Mouse (Mus musculus): Measurements from ENCODE around the gene Gabrb1.

Gabrb1 gene

GRCm38 (mm10) chr5:71828996-71829395 lies 171.1 kb downstream of the Gabrb1 start:
- no peak for DNase-seq (ENCODE audit: low read depth)

- DNase-seq (ENCODE audit: low read depth), result no peak
These were observed 172.4 kb downstream of the Gabrb1 start for GRCm38 (mm10) chr5:71830342-71830741.

- DNase-seq (ENCODE audit: low read depth), result no peak
These were observed 184.3 kb downstream of the Gabrb1 start for GRCm38 (mm10) chr5:71842241-71842640.

GRCm38 (mm10) chr5:71898214-71898613 lies 240.3 kb downstream of the Gabrb1 start:
- DNase-seq (ENCODE audit: low read depth), result no peak

GRCm38 (mm10) chr5:71903399-71903798 lies 245.5 kb downstream of the Gabrb1 start:
- no peak for DNase-seq (ENCODE audit: low read depth)

- DNase-seq (ENCODE audit: low read depth), result no peak
These were observed 256.1 kb downstream of the Gabrb1 start for GRCm38 (mm10) chr5:71914028-71914427.

GRCm38 (mm10) chr5:71915711-71916110 lies 257.8 kb downstream of the Gabrb1 start:
- DNase-seq (ENCODE audit: low read depth), result no peak

- DNase-seq (ENCODE audit: low read depth), result no peak
These were observed 259.3 kb downstream of the Gabrb1 start for GRCm38 (mm10) chr5:71917206-71917605.

- no peak for DNase-seq (ENCODE audit: low read depth)
These were observed 265.7 kb downstream of the Gabrb1 start for GRCm38 (mm10) chr5:71923636-71924035.

GRCm38 (mm10) chr5:71926336-71926735 lies 268.4 kb downstream of the Gabrb1 start:
- no peak for DNase-seq (ENCODE audit: low read depth)

GRCm38 (mm10) chr5:71930036-71930435 lies 272.1 kb downstream of the Gabrb1 start:
- no peak for DNase-seq (ENCODE audit: low read depth)

GRCm38 (mm10) chr5:71951398-71951797 lies 293.5 kb downstream of the Gabrb1 start:
- peak; percentile 19 for DNase-seq (ENCODE audit: low read depth)

- DNase-seq (ENCODE audit: low read depth), result peak; percentile 16
These were observed 297.3 kb downstream of the Gabrb1 start for GRCm38 (mm10) chr5:71955070-71955685.

- no peak for DNase-seq (ENCODE audit: low read depth)
These were observed 307.0 kb downstream of the Gabrb1 start for GRCm38 (mm10) chr5:71964876-71965432.

- DNase-seq (ENCODE audit: low read depth), result no peak
These were observed 307.6 kb downstream of the Gabrb1 start for GRCm38 (mm10) chr5:71965529-71965928.

GRCm38 (mm10) chr5:71970140-71970800 lies 312.4 kb downstream of the Gabrb1 start:
- no peak for DNase-seq (ENCODE audit: low read depth)

- DNase-seq (ENCODE audit: low read depth), result no peak
These were observed 314.9 kb downstream of the Gabrb1 start for GRCm38 (mm10) chr5:71972831-71973230.

GRCm38 (mm10) chr5:71976133-71976532 lies 318.2 kb downstream of the Gabrb1 start:
- no peak for DNase-seq (ENCODE audit: low read depth)

- no peak for DNase-seq (ENCODE audit: low read depth)
These were observed 318.7 kb downstream of the Gabrb1 start for GRCm38 (mm10) chr5:71976571-71977061.

- DNase-seq (ENCODE audit: low read depth), result no peak
These were observed 328.6 kb downstream of the Gabrb1 start for GRCm38 (mm10) chr5:71986561-71986960.

GRCm38 (mm10) chr5:71986983-71987398 lies 329.1 kb downstream of the Gabrb1 start:
- no peak for DNase-seq (ENCODE audit: low read depth)

- no peak for DNase-seq (ENCODE audit: low read depth)
These were observed 341.6 kb downstream of the Gabrb1 start for GRCm38 (mm10) chr5:71999466-71999865.

- no peak for DNase-seq (ENCODE audit: low read depth)
These were observed 346.0 kb downstream of the Gabrb1 start for GRCm38 (mm10) chr5:72003811-72004435.

Measured in NIH3T3 (cell line).